Mouse (Mus musculus) Patski (cell line): Measurements from ENCODE around the gene Rhno1. TPM values are rescaled to one million over a fixed set of nuclear protein-coding genes. Genes with fewer than 3 reads are reported as not detected.
A peak's percentile ranks its signal among the peaks of the same experiment; 100 is the strongest.

Experiments
- ATAC-seq: fragments of 100-300 bp; one replicate; pipeline ENCODE4 v1.8.0; 2021
- CTCF ChIA-PET: fragments of 350-600 bp; sonication (Branson Sonifier 250); formaldehyde crosslinking; loops from one replicate; lab custom pipeline; 2022; ENCODE audit warnings: inconsistent platforms; lab: Charles Lee
- POLR2A ChIA-PET: fragments of 350-600 bp; sonication (Branson Sonifier 250); formaldehyde crosslinking; loops from one replicate; lab custom pipeline; 2022; ENCODE audit warnings: antibody characterized with exemption, inconsistent platforms; lab: Charles Lee
- DNase-seq: peaks from one replicate; pipeline ENCODE4 v3.0.0-alpha.2; 2011; ENCODE audit warnings: low read depth, low spot score
- H3K27me3 ChIP-seq: fragments of 371-371 bp; one replicate; pipeline ENCODE4 v1.5.1; 2021
- CTCF ChIP-seq: fragments of 100-300 bp; IDR thresholded peaks from one replicate; pipeline ENCODE4 v1.5.1; 2021
- in situ Hi-C: fragments of 300-500 bp; cut with MboI; formaldehyde crosslinking; loops from 3 replicates; pipeline ENCODE4 v1.11.1; 2018; ENCODE audit warnings: low pct_unique_long_range_greater_than_20kb, mixed read lengths
- polyA plus RNA-seq: library from polyadenylated mRNA; unstranded; gene quantifications from one replicate; pipeline ENCODE4 v1.2.3, GENCODE M21; 2021

Gene Rhno1
- polyA plus RNA-seq: 47.2 TPM

GRCm38 (mm10) chr6:128362381-128363006 is at the start of gene Rhno1, which contains the start of gene Foxm1:
Rhno1 (minus strand) TSS chr6:128362911.
Foxm1 (plus strand) TSS chr6:128362967.
- ATAC-seq (peak; percentile 83), DNase-seq (no peak)
- ChIA-PET CTCF (interaction anchor here (1.4 to 2.1 kb wide), 2 partner anchors 28 to 49 kb away, joined by 4 to 7 read pairs; no protein-coding TSS in a partner anchor), POLR2A (no interaction called here)
- TF ChIP-seq CTCF: no peak
- H3K27me3 ChIP-seq: no peaks in the 10 kb centered on the region
- in situ Hi-C loops: loop anchor here (5.0 kb wide), 1 partner anchor 50 kb away; no protein-coding TSS in a partner anchor

GRCm38 (mm10) chr6:128411115-128411514 is 48.4 kb upstream of the Rhno1 start:
- CTCF ChIA-PET: interaction anchor here (0.8 to 3.2 kb wide), 23 partner anchors 8 to 211 kb away, joined by 3 to 24 read pairs (median 5); partner anchors contain the start of genes Gm44596, Itfg2, Tead4 and Tex52
- ATAC-seq: peak; percentile 54
- POLR2A ChIA-PET: interaction anchor here (1.6 kb wide), 1 partner anchor 10 kb away, joined by 7 read pairs; no protein-coding TSS in a partner anchor
- TF ChIP-seq CTCF: peak; percentile 96
- no peaks in the 10 kb centered on the region for H3K27me3 ChIP-seq
- in situ Hi-C loops: loop anchor here (5.0 kb wide), 2 partner anchors 49 to 89 kb away; partner anchors contain the start of genes Foxm1 and Rhno1
- DNase-seq: no peak

GRCm38 (mm10) chr6:128410305-128410704 is 47.6 kb upstream of the Rhno1 start:
- in situ Hi-C loops: loop anchor here (5.0 kb wide), 2 partner anchors 48 to 88 kb away; partner anchors contain the start of genes Foxm1 and Rhno1
- no peak for DNase-seq
- no peak for TF ChIP-seq CTCF
- no peak for ATAC-seq
- H3K27me3 ChIP-seq: no peaks in the 10 kb centered on the region
- ChIA-PET POLR2A (interaction anchor here (1.6 kb wide), 1 partner anchor 9 kb away, joined by 7 read pairs; no protein-coding TSS in a partner anchor), CTCF (interaction anchor here (0.8 to 3.2 kb wide), 15 partner anchors 9 to 210 kb away, joined by 3 to 24 read pairs (median 7); partner anchors contain the start of genes Gm44596, Itfg2 and Tex52)

GRCm38 (mm10) chr6:128408544-128409125 is 45.9 kb upstream of the Rhno1 start:
- in situ Hi-C loops: no loop called here
- no peaks in the 10 kb centered on the region for H3K27me3 ChIP-seq
- ATAC-seq (no peak), DNase-seq (no peak)
- POLR2A ChIA-PET: no interaction called here
- CTCF ChIA-PET: no interaction called here
- no peak for TF ChIP-seq CTCF

- no peak for DNase-seq
- in situ Hi-C loops: no loop called here
- ATAC-seq: peak; percentile 25
- ChIA-PET CTCF (interaction anchor here (1.5 to 2.2 kb wide), 3 partner anchors 12 to 75 kb away, joined by 4 to 5 read pairs (median 4); no protein-coding TSS in a partner anchor), POLR2A (interaction anchor here (0.9 to 1.2 kb wide), 2 partner anchors 9 to 79 kb away, joined by 3 to 5 read pairs; no protein-coding TSS in a partner anchor)
- H3K27me3 ChIP-seq: no peaks in the 10 kb centered on the region
- TF ChIP-seq CTCF: no peak
These were observed 42.0 kb upstream of the Rhno1 start for GRCm38 (mm10) chr6:128404708-128405107.

GRCm38 (mm10) chr6:128399421-128400185 is 36.9 kb upstream of the Rhno1 start:
- ChIA-PET CTCF (interaction anchor here (1.1 to 2.2 kb wide), 2 partner anchors 11 to 32 kb away, joined by 3 to 14 read pairs; no protein-coding TSS in a partner anchor), POLR2A (interaction anchor here (0.6 to 3.3 kb wide), 5 partner anchors 11 to 819 kb away, joined by 3 to 7 read pairs (median 3); no protein-coding TSS in a partner anchor)
- ATAC-seq (peak; percentile 42), DNase-seq (no peak)
- H3K27me3 ChIP-seq: no peaks in the 10 kb centered on the region
- in situ Hi-C loops: no loop called here
- no peak for TF ChIP-seq CTCF

DNA sequence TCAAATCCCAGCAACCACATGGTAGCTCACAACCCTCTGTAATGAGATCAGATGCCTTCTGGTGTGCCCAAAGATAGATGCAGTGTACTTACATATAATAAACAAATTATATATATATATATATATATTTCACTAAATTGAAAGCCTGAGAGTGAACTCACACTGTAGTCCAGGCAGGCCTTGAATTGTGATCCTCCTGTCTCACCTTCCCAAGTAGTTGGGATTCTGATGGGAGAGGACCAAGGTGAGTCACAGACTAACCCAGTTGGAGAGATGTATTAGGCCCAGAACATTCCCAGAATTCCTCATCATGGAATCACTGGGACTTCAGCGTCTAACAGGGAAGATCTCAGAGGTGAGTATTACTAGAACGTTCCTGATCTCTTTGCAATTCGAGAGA is 36.3 kb upstream of the Rhno1 start, which contains the start of gene Nrip2:
Nrip2 (plus strand) TSS at position 301 of the 400 bp plus-strand sequence.
- TF ChIP-seq CTCF: no peak
- CTCF ChIA-PET: interaction anchor here (1.1 kb wide), 1 partner anchor 32 kb away, joined by 3 read pairs; no protein-coding TSS in a partner anchor
- no peak for DNase-seq
- in situ Hi-C loops: no loop called here
- H3K27me3 ChIP-seq: no peaks in the 10 kb centered on the region
- ATAC-seq: peak; percentile 27
- POLR2A ChIA-PET: interaction anchor here (1.1 kb wide), 1 partner anchor 17 kb away, joined by 4 read pairs; no protein-coding TSS in a partner anchor

DNA sequence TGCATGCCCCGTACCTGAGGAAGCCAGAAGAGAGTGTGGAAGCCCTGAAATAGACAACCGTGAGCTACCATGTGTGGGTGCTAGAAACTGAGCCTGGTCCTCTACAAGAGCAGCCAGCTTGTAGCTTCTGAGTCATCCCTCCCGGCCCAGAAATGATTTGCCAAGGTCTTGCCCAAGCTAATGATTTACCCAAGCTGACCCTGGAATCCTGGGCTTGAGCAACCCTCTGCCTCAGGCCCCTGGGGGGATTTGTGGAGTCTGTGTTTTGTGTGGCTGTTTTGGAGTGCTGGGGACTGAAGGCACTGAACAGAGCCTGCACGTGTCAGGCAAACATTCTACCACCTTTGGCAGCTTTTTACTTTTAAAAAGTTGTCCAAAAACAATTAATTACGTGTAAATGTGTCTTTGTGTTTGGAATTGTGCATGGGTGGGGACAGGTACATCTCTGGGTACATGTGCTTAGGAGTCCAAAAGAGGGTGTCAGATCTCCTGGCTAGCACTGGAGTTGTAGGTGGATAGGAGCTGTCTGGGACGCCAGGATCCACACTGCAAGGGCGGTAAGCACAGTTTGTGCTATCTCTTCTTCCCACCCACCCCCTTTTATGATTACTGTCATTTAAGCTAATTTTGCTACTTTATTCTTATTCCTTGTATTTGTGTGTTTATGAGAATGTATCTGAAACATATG is 35.0 kb upstream of the Rhno1 start:
- in situ Hi-C loops: no loop called here
- TF ChIP-seq CTCF: no peak
- CTCF ChIA-PET: interaction anchor here (1.2 to 1.3 kb wide), 2 partner anchors 14 to 16 kb away, joined by 3 to 4 read pairs; no protein-coding TSS in a partner anchor
- POLR2A ChIA-PET: no interaction called here
- DNase-seq: peak; percentile 80
- peak; percentile 69 for ATAC-seq
- no peaks in the 10 kb centered on the region for H3K27me3 ChIP-seq

DNA sequence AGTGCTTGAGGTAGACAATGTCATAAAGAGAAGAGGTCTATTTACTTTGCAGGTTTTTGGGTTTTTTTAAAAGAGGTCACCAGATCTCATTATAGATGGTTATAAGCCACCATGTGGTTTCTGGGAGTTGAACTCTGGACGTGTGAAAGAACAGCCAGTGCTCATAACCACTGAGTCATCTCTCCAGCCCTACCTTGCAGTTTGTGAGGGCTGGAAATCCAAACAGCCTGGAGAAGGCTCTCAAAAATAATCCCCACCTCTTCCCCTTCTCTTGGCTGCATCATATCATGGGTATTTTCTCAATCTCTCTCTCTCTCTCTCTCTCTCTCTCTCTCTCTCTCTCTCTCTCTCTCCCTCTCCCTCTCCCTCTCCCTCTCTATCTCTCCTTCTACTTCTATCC is 28.0 kb upstream of the Rhno1 start:
- TF ChIP-seq CTCF: no peak
- DNase-seq (no peak), ATAC-seq (no peak)
- in situ Hi-C loops: no loop called here
- CTCF ChIA-PET: no interaction called here
- no peaks in the 10 kb centered on the region for H3K27me3 ChIP-seq
- POLR2A ChIA-PET: no interaction called here
